8 mouse cellular contexts compared by ENCODE assay signal in genomic region chr15:94589219-94590075, GRCm38 (mm10). TPM values are rescaled to one million over a fixed set of nuclear protein-coding genes. Genes with fewer than 3 reads are reported as not detected.
DNase-seq lines count a peak whose midpoint lies in the region; ATAC-seq and TF ChIP-seq lines count a peak whose summit lies in the region.

TSS of gene Twf1 (minus strand) at chr15:94589889.

- H3K79me2 ChIP-seq in MEL (ENCODE audit: control insufficient read depth, insufficient read depth, low read length, poor library complexity), result peaks cover 14% of the 10 kb centered on the region

- peaks cover 19 to 27% of the 10 kb centered on the region in 2 experiments for H3K4me1 ChIP-seq in MEL (ENCODE audit: control insufficient read depth in 1 of 2, insufficient read depth in 2 of 2, low read length in 2 of 2)
- H3K4me1 ChIP-seq in cerebellum, adult 2 months (ENCODE audit: control insufficient read depth, insufficient read depth, low read length), result no peaks in the 10 kb centered on the region
- no peaks in the 10 kb centered on the region for H3K4me1 ChIP-seq in forebrain, postnatal 0 days (ENCODE audit: insufficient read depth)
- H3K4me1 ChIP-seq in lung, embryonic 15.5 days, result peaks cover 11% of the 10 kb centered on the region; the same call in 1 of the 2 replicates

- no peaks in the 10 kb centered on the region for H3K9me3 ChIP-seq in MEL (replicated peaks; ENCODE audit: insufficient read depth, low read length)
- H3K9me3 ChIP-seq in forebrain, postnatal 0 days (ENCODE audit: low read length), result no peaks in the 10 kb centered on the region
- no peaks in the 10 kb centered on the region for H3K9me3 ChIP-seq in lung, embryonic 15.5 days

- H3K9ac ChIP-seq in MEL (ENCODE audit: control insufficient read depth, low read depth, low read length, poor library complexity, severe bottlenecking), result peak within 1 kb of the TSS; percentile 93
- peak within 1 kb of the TSS; percentile 75 for H3K9ac ChIP-seq in forebrain, postnatal 0 days
- H3K9ac ChIP-seq in lung, embryonic 15.5 days, result peak within 1 kb of the TSS; percentile 87

- H3K27ac ChIP-seq in MEL (ENCODE audit: control insufficient read depth, low read depth, low read length), result peak within 1 kb of the TSS; percentile 20
- peak within 1 kb of the TSS; percentile 35; the same call in 1 of the 2 replicates for H3K27ac ChIP-seq in cerebellum, adult 2 months (ENCODE audit: insufficient read depth, low read length)
- peak within 1 kb of the TSS; percentile 92 for H3K27ac ChIP-seq in forebrain, postnatal 0 days (ENCODE audit: low read depth, low read length)
- peak within 1 kb of the TSS; percentile 38 for H3K27ac ChIP-seq in lung, embryonic 15.5 days

- peak within 1 kb of the TSS; percentile 62 for H3K4me2 ChIP-seq in forebrain, postnatal 0 days (ENCODE audit: low read depth)
- H3K4me2 ChIP-seq in lung, embryonic 15.5 days, result peak within 1 kb of the TSS; percentile 73

- TF ChIP-seq RAD21 in MEL (IDR thresholded peaks at IDR 0.05; ENCODE audit: low read depth, low read length), result no peak

- peaks cover 13 to 28% of the 10 kb centered on the region in 2 experiments for H3K36me3 ChIP-seq in MEL (ENCODE audit: control insufficient read depth in 1 of 2, insufficient read depth in 2 of 2, low read length in 2 of 2)
- H3K36me3 ChIP-seq in forebrain, postnatal 0 days (ENCODE audit: insufficient read depth), result peaks cover 10% of the 10 kb centered on the region
- peaks cover 16% of the 10 kb centered on the region for H3K36me3 ChIP-seq in lung, embryonic 15.5 days

- DNase-seq in MEL (ENCODE audit: low read depth, low spot score), result peak; percentile 99
- peak; percentile 98 for DNase-seq in cerebellum, adult 2 months
- DNase-seq in forebrain, postnatal 0 days, result peak; percentile 98
- peak; percentile 99 for DNase-seq in heart, postnatal 4 days
- DNase-seq in layer of hippocampus, adult 8-10 months (ENCODE audit: low spot score in 2 of 2), result peak; percentile 95 to 97
- DNase-seq in ovary, adult 18-20 months (ENCODE audit: low spot score), result peak; percentile 95
- DNase-seq in thymus, postnatal 0 days (ENCODE audit: low spot score), result peak; percentile 98

- peak within 1 kb of the TSS; percentile 70 to 98 for H3K4me3 ChIP-seq in MEL (ENCODE audit: control insufficient read depth in 1 of 2, insufficient read depth in 1 of 2, low read depth in 2 of 2, low read length in 2 of 2)
- H3K4me3 ChIP-seq in cerebellum, adult 2 months (replicated peaks; ENCODE audit: insufficient read depth, low read depth, low read length), result peak within 1 kb of the TSS; percentile 75
- H3K4me3 ChIP-seq in forebrain, postnatal 0 days (ENCODE audit: low read depth, low read length), result peak within 1 kb of the TSS; percentile 95
- H3K4me3 ChIP-seq in lung, embryonic 15.5 days, result peak within 1 kb of the TSS; percentile 75

- no peak; a peak in 1 of 6 replicates for TF ChIP-seq CTCF in MEL (IDR thresholded peaks at IDR 0.05 in 2 of 3, conservative IDR thresholded peaks at IDR 0.05 in 1 of 3; ENCODE audit: control insufficient read depth in 1 of 3, insufficient read depth in 1 of 3, low read depth in 2 of 3, low read length in 3 of 3, poor library complexity in 1 of 3, severe bottlenecking in 1 of 3)
- no peak for TF ChIP-seq CTCF in cerebellum, adult 2 months (IDR thresholded peaks at IDR 0.05; ENCODE audit: borderline replicate concordance, insufficient read depth, low read depth, low read length)
- peak; percentile 62 for TF ChIP-seq CTCF in forebrain, postnatal 0 days (IDR thresholded peaks at IDR 0.05; ENCODE audit: low read depth)

- ATAC-seq in forebrain, postnatal 0 days, result peak; percentile 99
- ATAC-seq in lung, embryonic 15.5 days (ENCODE audit: borderline replicate concordance, extremely low read depth, low FRiP score, low TSS enrichment), result peak; percentile 100

- peak in 1 of 2 experiments; percentile 1; a peak in 1 of 4 replicates for TF ChIP-seq EP300 in MEL (IDR thresholded peaks at IDR 0.05; ENCODE audit: low read depth in 1 of 2, low read length in 2 of 2)

- no peaks in the 10 kb centered on the region for H3K27me3 ChIP-seq in MEL (ENCODE audit: control insufficient read depth in 1 of 2, insufficient read depth in 2 of 2, low read length in 2 of 2)
- H3K27me3 ChIP-seq in cerebellum, adult 2 months (ENCODE audit: control insufficient read depth, insufficient read depth, low read length), result no peaks in the 10 kb centered on the region
- H3K27me3 ChIP-seq in forebrain, postnatal 0 days (ENCODE audit: insufficient read depth, low read length), result no peaks in the 10 kb centered on the region; the same call in 1 of the 2 replicates
- H3K27me3 ChIP-seq in lung, embryonic 15.5 days, result no peaks in the 10 kb centered on the region

- peak; percentile 92 to 94 for TF ChIP-seq POLR2A in MEL (IDR thresholded peaks at IDR 0.05; ENCODE audit: control insufficient read depth in 1 of 2, insufficient read depth in 1 of 2, low read depth in 1 of 2, low read length in 2 of 2, poor library complexity in 1 of 2)
- TF ChIP-seq POLR2A in cerebellum, adult 2 months (IDR thresholded peaks at IDR 0.05; ENCODE audit: borderline replicate concordance, insufficient read depth, low read length), result peak; percentile 75

- WGBS in cerebellum, adult 2 months, result under 1% methylated on average over 68 of the region's 70 CpGs
- WGBS in forebrain, postnatal 0 days, result under 1% methylated on average over 65 of the region's 70 CpGs
- under 1% methylated on average over 62 of the region's 70 CpGs for WGBS in lung, embryonic 15.5 days

TF ChIP-seq in MEL, 35 proteins besides CTCF, POLR2A, EP300 and RAD21 (continues in another document):
- TF ChIP-seq USF1 (IDR thresholded peaks at IDR 0.05; ENCODE audit: low read depth, low read length), result peak; percentile 39
- TF ChIP-seq GABPA (IDR thresholded peaks at IDR 0.05; ENCODE audit: low read depth, low read length), result no peak
- TF ChIP-seq ETS1 (IDR thresholded peaks at IDR 0.05; ENCODE audit: low read depth, low read length), result 0 out of 2 replicates have a peak, but pooled peaks have one; percentile 25
- TF ChIP-seq E2F4 (IDR thresholded peaks at IDR 0.05; ENCODE audit: borderline replicate concordance, low read depth, low read length), result no peak
- TF ChIP-seq MXI1 (IDR thresholded peaks at IDR 0.05; ENCODE audit: low read depth, low read length), result peak; percentile 72
- TF ChIP-seq MAX (IDR thresholded peaks at IDR 0.05; ENCODE audit: low read length), result peak; percentile 76
- TF ChIP-seq BHLHE40 (IDR thresholded peaks at IDR 0.05; ENCODE audit: borderline replicate concordance, low read depth, low read length), result no peak
- TF ChIP-seq HCFC1 (IDR thresholded peaks at IDR 0.05; ENCODE audit: low read depth, low read length), result peak; percentile 94
- TF ChIP-seq USF2 (IDR thresholded peaks at IDR 0.05; ENCODE audit: borderline replicate concordance in 1 of 2, insufficient read depth in 1 of 2, low read depth in 1 of 2, low read length in 2 of 2), result no peak
- TF ChIP-seq POLR2AphosphoS5 (IDR thresholded peaks at IDR 0.05; ENCODE audit: borderline replicate concordance, low read depth, low read length), result 0 out of 2 replicates have a peak, but pooled peaks have one; percentile 25
- TF ChIP-seq KAT2A (conservative IDR thresholded peaks at IDR 0.05; ENCODE audit: low read depth, low read length), result peak; percentile 65; the same call in 1 of the 2 replicates
- peak; percentile 37 for TF ChIP-seq ZC3H11A (IDR thresholded peaks at IDR 0.05; ENCODE audit: low read depth, low read length)
- no peak; the same call in 1 of the 2 replicates for TF ChIP-seq ZNF384 (IDR thresholded peaks at IDR 0.05; ENCODE audit: low read depth, low read length)
- TF ChIP-seq ELF1 (IDR thresholded peaks at IDR 0.05; ENCODE audit: low read depth, low read length), result peak; percentile 100
- 0 out of 2 replicates have a peak, but pooled peaks have one; percentile 8 for TF ChIP-seq MEF2A (IDR thresholded peaks at IDR 0.05; ENCODE audit: extremely low read depth, insufficient replicate concordance, low read depth, low read length, poor library complexity, severe bottlenecking)
- TF ChIP-seq UBTF (IDR thresholded peaks at IDR 0.05; ENCODE audit: borderline replicate concordance, insufficient read depth, low read depth, low read length), result peak; percentile 45; the same call in 1 of the 2 replicates
- peak; percentile 97 for TF ChIP-seq SIN3A (IDR thresholded peaks at IDR 0.05; ENCODE audit: low read length)
- TF ChIP-seq TBP (IDR thresholded peaks at IDR 0.05; ENCODE audit: low read depth, low read length), result 0 out of 2 replicates have a peak, but pooled peaks have one; percentile 28
- 0 out of 2 replicates have a peak, but pooled peaks have one; percentile 25 for TF ChIP-seq NRF1 (IDR thresholded peaks at IDR 0.05; ENCODE audit: insufficient read depth, low read depth, low read length, poor library complexity, severe bottlenecking)
- no peak for TF ChIP-seq JUND (IDR thresholded peaks at IDR 0.05; ENCODE audit: low read depth, low read length)
- no peak for TF ChIP-seq ZKSCAN1 (IDR thresholded peaks at IDR 0.05; ENCODE audit: low read depth, low read length)
- no peak for TF ChIP-seq SMC3 (IDR thresholded peaks at IDR 0.05; ENCODE audit: low read depth, low read length)
- TF ChIP-seq MAZ (IDR thresholded peaks at IDR 0.05; ENCODE audit: low read depth, low read length), result peak; percentile 98
- no peak for TF ChIP-seq RCOR1 (IDR thresholded peaks at IDR 0.05; ENCODE audit: low read depth, low read length)
- TF ChIP-seq NELFE (IDR thresholded peaks at IDR 0.05; ENCODE audit: low read depth, low read length), result peak; percentile 90
- TF ChIP-seq ZMIZ1 (IDR thresholded peaks at IDR 0.05; ENCODE audit: low read depth, low read length), result peak; percentile 89
- no peak; the same call in 1 of the 2 replicates for TF ChIP-seq CHD1 (IDR thresholded peaks at IDR 0.05; ENCODE audit: low read depth, low read length)
- 0 out of 2 replicates have a peak, but pooled peaks have one; percentile 48 for TF ChIP-seq TCF12 (IDR thresholded peaks at IDR 0.05; ENCODE audit: low read depth, low read length)
- TF ChIP-seq POLR2AphosphoS2 (IDR thresholded peaks at IDR 0.05; ENCODE audit: low read length), result peak; percentile 89

RNA-seq across cellular contexts. Expression of gene Twf1, which starts in this region (rescaled TPM):
- 20.0 and 26.4 TPM in 2 replicates for total RNA-seq in MEL (2012; rRNA removed)
- 10 to 100 TPM; 37.1 to 64.1 TPM for polyA plus RNA-seq in MEL (2012; ENCODE audit: insufficient read depth in 1 of 2, insufficient read length in 2 of 2, low read depth in 1 of 2, low replicate concordance in 2 of 2, missing spikeins in 1 of 2)
- polyA plus RNA-seq in cerebellum, adult 2 months (2012; rRNA removed), result 44.2 and 49.6 TPM in 2 replicates
- 47.9 and 50.0 TPM in 2 replicates for total RNA-seq in forebrain, postnatal 0 days (2014; rRNA removed)
- 64.4 and 74.9 TPM in 2 replicates for polyA plus RNA-seq in forebrain, postnatal 0 days (2015; fragmentation: Nextera tagmentation; extraction: Ambion mirVana)
- total RNA-seq in heart, postnatal 4 days (2021), result 10 to 100 TPM; 31.1 to 39.1 TPM
- 10 to 100 TPM; 45.4 to 55.3 (median 50.7) TPM for total RNA-seq in layer of hippocampus, adult 8-10 months (2022)
- 86.1 and 88.7 TPM in 2 replicates for polyA plus RNA-seq in lung, embryonic 15.5 days (2015; fragmentation: Nextera tagmentation; extraction: Ambion mirVana)
- 54.7 and 61.6 TPM in 2 replicates for polyA plus RNA-seq in thymus, postnatal 0 days (2015; fragmentation: Nextera tagmentation; extraction: Ambion mirVana)

Comparison
In these comparisons a context has a peak if more than half of its experiments do, and no peak if none do; other contexts are left out.
1. Peak in every context shown above with its lines: DNase-seq, ATAC-seq, H3K4me3 ChIP-seq and H3K27ac ChIP-seq.
2. H3K27ac ChIP-seq: peak in every context shown above with its lines; median percentile 92 in forebrain, postnatal 0 days; 38 in lung, embryonic 15.5 days; 35 in cerebellum, adult 2 months; 20 in MEL.